Mouse (Mus musculus): ENCODE measurements around the gene Defb20.

Defb20 gene

DNA sequence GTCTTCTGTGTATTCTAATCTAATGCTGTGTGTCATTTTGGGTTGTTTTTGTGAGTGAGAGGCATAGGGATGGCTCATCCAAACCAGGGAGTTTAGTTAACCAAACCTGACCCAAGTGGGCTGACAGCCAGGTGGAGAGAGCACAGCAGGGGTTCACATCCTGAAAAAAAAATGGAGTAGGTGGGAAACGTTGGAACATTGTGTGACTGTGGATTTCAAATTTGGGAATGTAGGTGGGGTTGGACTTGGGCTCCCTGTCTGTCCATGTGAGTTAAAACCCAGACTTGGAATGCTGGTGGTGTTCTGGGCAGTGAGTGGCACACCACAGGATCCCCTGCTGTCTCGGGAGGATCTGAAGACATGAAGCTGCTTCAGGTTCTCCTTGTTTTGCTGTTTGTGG lies at the start of gene Defb20:
TSS of gene Defb20 (plus strand) at position 301 of the 400 bp plus-strand sequence.
- no peak for DNase-seq (ENCODE audit: low read depth)

DNA sequence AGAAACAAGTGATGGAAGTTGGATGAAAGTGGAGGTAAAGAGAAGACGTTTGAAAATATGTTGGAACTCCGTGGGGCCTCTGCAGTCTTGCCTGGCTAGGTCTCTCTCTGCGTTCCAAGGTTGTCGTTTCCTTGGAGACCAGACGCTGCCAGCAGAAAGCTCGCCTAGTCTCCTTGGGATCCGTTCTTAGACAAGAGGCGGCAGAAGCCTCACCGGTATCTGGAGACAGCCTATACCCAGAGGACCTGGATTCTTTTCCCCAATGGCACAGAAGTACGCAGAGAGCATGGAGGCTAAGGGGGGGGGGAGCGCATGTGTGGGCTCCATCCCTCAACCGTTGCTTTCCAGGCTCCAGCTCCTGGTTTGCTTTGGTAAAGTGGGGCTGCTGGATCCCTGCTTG lies 49.4 kb upstream of the Defb20 start:
- no peak for DNase-seq (ENCODE audit: low read depth)

DNA sequence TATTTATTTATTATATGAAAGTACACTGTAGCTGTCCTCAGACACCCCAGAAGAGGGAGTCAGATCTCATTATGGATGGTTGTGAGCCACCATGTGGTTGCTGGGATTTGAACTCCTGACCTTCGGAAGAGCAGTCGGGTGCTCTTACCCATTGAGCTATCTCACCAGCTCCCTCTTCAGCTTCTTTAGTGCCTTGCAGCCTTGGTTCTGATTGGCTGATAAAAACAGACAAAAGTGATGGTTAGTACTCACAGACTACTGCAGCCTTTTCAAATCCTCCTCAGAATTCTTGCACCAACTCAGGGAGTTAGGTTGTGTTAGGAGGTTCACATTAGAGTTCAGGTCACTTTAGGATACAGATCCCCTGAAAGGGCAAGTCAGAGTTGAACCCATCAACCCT lies 48.4 kb upstream of the Defb20 start:
- DNase-seq (ENCODE audit: low read depth), result peak; percentile 27

DNA sequence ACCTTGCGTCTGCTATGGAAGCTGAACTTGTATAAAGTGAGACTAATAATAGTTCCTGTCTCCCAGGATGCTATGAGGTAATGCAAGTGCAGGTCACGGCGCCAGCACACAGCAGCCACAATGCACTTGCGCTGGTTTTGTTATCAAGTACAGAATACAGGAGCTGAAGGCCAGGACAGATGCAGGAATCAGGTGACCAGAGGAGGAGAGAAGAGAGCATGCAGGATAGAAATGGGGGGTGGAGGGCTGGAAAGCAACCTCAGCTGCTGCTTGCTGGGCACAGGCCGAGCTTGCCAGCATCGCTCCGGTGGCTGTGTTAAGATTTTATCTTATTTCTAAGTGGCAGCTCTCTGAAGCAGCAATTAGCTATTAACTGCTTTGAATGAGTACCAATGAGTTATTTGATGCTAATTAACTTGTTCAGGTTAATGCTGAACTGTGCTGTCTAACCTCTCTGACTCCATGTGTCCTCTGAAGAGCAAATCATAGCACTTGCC lies 40.4 kb upstream of the Defb20 start:
- no peak for DNase-seq (ENCODE audit: low read depth)

DNA sequence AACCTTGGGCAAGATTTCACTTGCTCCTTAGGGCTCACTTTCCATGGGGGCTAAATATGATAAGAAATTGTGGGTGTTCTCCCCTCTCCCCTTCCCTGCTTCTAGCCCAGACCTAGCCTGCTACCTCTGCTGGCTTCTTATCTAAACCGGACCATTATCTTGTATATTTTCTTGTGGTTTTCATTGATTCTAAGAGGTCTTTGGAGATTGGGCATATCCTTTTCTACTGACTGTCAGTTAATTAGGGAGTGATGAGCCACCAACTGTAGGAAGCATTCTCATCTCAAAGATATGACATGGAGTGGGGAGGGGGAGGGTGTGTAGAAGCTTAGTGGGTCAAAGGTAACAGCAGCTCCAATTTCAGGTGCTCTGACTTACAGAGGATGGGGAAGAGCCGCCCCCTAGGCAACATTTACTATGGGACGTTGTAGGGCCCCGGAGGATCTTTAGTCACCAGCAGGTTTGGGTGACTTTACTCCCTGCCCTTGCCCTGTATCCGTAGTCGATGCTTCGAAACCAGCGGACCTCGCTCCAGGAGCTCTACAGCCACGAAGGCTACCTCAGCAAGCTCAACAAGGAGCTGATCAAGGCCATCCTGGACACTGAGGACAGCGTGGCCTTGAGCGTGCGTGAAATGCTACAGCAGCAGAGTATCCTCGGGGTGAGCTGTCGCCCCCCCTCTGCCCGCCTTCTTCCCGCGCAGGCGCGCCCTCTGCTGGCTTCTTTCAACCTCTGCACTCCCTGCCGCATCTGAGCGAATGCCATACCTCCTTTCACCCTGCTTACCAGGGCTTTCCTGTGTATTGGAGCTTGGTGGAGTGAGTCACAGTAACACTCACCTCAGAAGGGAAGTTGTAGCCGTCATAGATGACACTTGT lies 39.6 kb upstream of the Defb20 start:
- DNase-seq (ENCODE audit: low read depth), result peak; percentile 86

DNA sequence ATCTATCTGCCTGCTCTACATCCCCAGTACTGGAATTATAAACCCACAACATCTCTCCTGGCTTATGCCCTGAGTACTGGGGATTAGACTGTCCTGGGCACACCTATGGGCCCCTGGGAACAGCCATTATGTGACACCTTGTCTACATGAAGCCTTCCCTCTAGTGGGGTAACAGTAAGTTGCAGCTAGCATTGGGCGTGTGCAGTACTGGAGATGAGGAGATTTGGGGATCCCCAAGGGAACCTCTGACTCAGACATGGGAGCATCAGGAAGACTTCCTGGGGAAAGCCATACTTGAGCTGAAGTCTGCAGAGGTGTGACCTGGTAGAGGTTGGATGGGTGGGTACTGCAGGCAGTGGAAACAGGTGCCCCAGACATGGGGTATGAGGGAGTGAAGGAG lies 37.9 kb upstream of the Defb20 start:
- DNase-seq (ENCODE audit: low read depth), result no peak

DNA sequence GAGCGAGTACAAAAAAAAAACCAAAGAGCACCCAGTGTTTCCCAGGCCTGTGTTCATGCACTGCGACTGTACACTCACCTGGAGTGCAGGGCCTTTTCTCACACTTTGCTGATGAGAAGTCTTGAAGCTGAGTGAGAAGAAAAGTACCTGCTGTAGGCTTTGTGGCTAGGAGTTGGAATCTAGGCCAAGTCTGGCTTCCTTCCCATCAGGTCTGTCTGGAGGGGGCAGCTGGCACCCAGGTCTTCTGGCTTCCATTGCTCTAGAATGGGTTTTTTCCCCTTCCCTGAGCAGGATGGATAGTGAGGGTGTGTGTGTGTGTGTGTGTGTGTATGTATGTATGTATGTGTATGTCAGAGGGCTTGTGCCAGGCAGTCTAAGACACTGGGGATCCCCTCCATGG lies 37.0 kb upstream of the Defb20 start:
- DNase-seq (ENCODE audit: low read depth), result no peak

DNA sequence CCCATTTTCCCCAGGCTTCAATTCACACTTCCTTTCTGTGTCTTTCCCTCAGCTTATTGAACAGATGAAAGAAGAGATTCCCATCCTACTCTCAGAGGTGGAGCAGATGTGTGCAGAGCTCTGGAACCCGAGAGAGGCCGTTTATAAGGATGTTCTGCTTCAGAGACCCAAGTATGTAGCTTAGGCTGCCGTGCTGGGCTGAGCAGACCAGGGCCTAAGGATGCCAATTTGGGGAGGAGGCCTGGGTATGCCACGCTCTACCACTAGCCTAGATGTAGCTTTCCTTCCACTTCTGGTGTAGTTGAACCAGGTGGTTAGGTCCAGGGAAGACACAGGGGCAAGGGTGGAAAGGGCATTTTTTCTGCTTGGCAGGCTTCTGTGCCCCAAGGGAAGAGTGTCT lies 34.5 kb upstream of the Defb20 start:
- DNase-seq (ENCODE audit: low read depth), result no peak

DNA sequence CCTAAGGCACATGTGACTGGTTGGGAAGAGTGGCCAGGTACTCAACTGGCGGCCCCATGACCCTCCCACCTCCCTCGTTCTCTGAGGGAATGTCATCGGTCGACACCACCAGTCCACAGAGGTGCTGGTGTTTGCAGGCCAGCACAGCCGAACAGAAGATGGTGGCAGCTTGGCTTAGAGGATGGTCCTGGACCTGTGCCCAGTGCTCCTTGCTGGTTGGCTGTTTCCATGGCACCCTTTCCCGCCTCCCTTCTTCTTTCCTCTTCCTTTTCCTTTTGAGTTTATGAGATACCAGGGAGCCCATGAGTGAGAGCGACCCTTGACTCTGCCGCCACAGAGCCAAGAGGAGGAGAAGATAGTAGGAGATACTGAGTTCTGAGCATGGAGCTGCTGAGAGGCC lies 33.6 kb upstream of the Defb20 start:
- DNase-seq (ENCODE audit: low read depth), result no peak

DNA sequence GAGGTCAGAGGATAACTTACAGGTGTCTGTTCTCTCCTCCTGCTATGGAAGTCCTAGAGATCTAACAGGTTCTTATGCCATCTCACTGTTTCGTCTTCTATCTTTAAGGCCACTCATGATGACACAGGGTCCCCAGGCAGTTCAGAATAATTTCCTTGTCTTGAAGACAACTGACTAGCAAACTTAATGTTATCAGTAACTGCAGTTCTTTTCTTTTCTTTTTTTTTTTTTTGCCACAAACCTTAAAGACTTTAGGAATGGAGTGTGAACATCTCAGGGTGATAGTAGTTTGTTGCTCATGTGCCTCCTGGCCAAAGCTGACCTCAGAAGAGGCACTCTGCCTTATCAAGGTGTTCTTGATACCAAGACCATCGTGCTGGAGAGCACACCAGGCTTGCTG lies 30.2 kb upstream of the Defb20 start:
- no peak for DNase-seq (ENCODE audit: low read depth)

DNA sequence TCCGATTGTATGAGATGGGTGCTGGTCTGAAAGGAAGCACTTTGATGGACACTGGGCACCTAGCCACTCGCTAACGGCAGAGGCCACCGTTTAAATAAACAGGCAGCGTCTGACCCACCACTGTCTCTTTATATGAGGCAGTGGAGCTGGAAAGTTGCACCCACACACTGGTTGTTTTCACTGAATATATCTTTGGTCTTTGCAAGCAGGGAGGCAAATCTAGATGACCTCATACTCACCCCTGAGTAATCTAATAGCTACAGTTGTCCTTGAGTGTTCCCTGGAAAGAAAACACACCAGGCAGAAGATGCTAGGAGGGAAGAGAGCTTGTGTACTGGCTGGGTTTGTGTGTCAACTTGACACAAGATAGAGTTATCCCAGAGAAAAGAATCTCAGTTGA lies 29.4 kb upstream of the Defb20 start:
- DNase-seq (ENCODE audit: low read depth), result no peak

DNA sequence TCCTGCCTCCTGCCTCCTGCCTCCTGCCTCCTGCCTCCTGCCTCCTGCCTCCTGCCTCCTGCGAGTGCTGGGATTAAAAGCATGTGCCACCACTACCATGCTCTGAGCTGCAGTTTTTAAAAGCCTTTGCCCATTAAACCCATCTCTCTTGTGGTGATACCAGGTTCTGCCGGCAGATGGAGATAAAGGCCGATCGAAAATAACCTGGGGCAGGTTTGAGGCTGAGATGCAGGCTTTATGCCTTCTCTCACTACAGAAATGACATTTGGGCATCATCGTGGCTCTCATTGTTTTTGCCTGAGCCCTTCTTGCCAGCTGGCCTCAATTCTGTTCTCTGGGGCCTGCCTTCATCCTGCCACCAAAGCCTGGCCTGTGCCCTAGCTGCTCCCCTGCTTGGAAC lies 26.6 kb upstream of the Defb20 start:
- peak; percentile 61 for DNase-seq (ENCODE audit: low read depth)

DNA sequence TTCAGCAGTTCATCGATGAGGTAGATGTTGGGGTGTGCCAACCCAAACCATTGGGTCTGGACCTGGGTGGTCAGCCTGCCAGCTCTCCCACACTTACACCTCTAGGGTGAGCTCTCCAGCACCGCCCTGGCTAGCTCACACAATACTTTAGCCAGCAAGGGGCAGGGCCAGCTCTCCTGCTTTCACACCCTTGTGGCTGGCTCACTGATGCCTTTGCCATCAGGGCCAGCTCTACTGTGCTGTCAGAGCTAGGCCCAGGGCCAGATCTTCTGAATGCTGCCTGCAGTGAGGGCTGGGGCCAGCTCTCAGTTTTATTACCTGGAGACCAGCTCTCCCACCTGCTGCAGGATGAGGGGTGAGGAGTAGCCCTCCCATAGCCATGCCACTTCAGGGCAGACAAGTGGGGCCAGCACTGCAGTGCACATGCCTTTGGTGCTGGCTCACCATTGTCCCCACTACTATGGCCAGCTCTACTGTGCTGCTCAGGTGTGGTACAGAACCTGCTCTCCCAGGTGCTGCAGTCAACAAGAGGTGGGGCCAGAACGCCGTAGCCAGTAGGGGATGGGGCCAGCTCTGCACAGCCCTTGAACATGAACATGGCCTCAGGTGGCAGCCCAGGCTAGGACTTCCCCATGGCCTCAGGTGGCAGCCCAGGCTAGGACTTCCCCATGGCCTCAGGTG lies 24.6 kb upstream of the Defb20 start:
- DNase-seq (ENCODE audit: low read depth), result no peak

DNA sequence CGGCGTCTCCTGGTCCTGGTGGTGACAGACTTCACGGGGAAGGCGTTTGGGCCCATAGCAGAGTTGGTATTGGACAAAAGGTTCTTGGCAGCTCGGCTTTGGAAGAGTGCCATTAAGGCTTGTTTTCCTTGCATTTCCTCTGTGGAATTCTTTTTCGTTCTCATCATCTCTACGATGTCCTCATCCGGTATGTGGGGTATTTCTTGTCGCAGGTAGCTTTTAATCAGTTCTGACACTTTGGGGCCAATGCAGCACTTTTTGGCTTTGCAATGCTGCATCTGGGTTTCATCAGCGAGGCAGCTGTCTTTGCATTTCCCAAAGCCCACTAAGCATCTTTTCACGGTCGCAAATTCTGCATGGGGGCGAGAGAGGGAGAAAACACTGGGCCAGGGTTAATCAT lies 17.6 kb upstream of the Defb20 start:
- DNase-seq (ENCODE audit: low read depth), result no peak

DNA sequence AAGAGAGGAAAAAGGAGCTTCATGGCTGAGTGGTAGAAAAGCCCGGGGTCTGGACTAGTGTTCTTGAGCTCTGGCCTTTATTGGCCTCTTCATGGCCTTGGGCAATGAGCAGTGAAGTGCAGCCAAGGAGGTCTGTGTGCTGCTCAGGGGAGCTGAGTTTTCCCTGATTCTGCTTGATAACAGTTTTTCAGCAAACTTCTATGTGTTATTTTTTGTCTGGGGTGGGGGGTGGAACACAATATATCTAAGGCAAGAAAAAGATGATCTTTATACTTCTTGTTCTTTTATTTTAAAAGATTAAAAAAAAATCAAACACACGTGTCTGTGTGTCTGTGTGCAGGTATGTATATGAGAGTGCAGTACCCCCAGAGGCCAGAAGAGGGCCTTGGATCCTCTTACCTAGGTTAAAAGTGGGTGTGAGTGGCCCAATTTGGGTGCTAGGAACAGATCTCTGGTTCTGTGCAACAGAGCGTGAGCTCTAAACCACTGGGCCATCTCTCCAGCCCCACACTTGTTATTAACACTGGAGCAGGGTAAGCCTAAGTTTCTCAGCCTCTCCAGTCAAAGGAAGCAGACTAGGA lies 12.2 kb upstream of the Defb20 start, which contains the start of gene Defb23:
TSS of gene Defb23 (minus strand) at position 51 of the 581 bp plus-strand sequence.
- DNase-seq (ENCODE audit: low read depth), result no peak

DNA sequence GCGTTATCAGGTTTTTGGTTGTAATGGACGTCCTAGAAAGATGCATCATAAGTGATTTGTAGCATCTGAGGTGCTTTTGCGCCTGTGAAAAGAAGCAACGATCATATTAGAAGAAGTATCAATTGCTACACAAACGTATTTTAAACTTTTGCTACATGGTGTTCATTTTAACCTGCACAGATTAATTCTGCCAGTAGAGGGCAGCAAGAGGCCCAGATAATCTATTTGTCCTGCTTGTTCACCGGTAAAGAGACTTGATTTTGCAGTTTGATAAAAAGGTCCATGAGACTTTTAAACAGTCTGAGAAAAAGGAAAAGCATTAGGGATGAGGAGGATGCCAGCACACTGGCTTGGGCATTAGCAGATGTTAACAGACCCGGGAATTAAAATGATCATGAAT lies 5.9 kb upstream of the Defb20 start:
- peak; percentile 77 for DNase-seq (ENCODE audit: low read depth)

DNA sequence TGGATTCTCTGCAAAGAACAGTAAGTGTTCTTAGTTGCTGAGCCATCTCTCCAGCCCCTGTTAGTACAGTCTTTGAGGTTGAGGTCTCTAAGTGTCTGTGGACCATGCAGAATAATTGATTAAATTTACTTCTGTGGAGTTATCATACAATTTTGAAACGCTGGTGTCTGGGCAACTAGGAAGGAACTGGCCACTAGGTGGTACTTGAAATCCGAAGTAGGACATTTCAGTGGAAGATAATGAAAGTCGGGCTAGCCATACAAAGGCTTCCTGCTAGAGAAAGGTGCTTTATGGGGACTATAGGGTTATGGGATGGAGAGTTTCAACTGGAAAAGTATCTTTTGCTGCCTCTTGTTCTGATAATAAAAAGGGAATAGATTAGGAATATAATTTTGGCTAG lies 4.4 kb upstream of the Defb20 start:
- DNase-seq (ENCODE audit: low read depth), result peak; percentile 59

DNA sequence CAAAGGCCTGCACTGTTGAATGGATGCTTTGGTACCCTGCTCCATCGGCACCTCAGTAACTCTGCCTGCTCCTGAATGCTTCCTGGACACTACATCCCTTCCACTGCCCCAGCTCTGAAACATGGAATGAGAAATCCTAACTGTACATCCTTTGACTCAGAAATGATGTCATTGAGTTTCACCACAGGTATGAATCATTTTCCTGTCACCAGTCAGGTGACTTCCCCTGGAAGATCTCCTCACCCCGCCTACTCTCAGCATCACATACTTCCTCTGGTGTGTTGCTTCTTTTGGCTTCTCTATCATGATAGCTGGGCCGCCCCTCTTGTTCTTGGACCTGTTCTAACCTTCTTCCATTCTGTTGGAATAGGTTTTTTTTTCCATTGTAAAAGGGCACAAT lies 4.0 kb downstream of the Defb20 start:
- DNase-seq (ENCODE audit: low read depth), result peak; percentile 92

DNA sequence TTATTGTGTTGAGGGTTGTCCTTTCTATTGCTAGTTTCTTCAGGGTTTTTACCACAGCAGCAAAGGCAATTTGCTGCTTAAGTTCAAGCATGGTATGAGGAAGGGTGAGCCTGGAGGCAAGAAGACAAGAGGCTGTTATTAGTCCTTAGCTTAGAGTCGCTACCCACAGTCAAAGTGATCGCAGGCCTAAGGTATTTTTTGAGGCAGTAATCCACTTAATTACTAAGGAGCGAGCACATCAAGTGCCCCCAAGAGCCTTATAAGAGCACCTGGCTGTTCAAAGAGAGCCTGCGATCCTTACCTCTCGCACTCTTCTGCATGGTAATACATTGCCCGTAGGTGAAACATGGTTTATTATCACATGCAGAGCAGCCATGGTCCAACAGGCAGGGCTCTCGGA lies 4.9 kb downstream of the Defb20 start:
- no peak for DNase-seq (ENCODE audit: low read depth)

DNA sequence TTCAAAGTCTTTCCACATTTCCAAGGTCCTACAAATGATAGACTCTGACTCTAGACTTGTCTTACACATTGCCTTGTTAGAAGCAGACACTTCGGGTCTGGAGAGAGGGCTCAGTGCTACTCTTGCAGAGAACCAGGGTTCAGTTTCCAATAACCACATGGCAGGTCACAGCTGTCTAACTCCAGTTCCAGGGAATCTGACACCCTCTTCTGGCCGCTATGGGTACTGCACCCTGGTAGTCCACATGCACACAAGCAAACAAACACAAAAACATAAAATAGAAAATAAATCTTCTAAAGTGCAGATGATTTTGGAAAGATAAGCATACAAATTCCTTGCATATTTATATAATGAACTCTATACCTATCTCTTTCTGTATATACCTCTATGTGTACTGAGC lies 10.2 kb downstream of the Defb20 start:
- peak; percentile 35 for DNase-seq (ENCODE audit: low read depth)

DNA sequence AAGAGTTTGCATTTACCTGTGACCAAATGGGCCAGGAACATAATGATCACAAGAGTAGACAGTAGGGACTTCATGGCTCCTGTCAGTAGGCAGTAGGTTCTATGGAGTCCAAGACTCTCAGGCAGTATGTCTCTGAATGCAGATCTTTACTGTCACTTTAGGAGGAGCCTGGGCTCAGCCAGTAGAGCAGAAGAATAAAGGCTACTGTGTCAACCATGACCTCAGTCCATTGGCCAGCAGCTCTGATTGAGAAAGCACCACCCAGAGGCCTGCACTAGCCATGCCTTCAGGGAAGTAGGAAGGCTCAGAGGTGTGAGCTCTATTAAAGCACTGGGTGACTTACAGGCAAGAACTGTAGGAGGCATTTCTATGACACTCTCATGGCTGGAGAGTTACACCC lies 13.2 kb downstream of the Defb20 start, which contains the start of gene Defb22:
TSS of gene Defb22 (minus strand) at position 101 of the 400 bp plus-strand sequence.
- DNase-seq (ENCODE audit: low read depth), result peak; percentile 16

DNA sequence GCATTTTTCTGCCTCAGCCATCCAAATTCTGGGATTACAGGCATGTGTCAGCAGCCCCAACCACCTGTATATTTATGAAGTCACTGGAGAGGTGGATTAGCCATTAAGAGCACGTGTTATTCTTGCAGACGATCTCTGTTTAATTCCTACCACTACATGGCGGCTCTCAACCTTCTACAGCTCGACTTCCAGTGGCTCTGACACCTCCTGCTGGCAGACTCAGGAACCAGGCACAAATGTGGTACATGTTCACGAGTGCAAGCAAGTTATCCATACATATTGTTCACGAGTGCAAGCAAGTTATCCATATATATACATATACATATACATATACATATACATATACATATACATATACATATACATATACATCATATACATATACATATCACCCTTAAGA lies 16.3 kb downstream of the Defb20 start:
- peak; percentile 50 for DNase-seq (ENCODE audit: low read depth)

DNA sequence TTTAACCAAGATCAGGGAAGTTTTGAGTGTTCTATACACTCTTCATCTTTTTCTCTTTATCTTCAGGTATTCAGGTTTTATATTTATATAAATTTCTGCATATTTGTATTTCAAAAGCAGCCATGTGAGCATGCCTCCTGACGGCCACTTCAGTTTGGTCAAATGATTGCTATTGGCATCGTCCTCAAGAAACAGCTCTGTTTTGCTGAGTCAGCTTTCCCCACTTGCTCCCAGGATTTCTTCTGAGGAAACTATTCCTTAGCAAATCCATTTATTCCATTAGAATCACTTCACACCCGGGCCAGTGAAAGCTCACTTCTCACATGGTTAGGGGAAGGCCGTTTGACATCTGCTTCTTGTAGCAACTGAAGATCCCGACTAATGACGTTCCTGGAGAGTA lies 21.2 kb downstream of the Defb20 start:
- no peak for DNase-seq (ENCODE audit: low read depth)

Measured in 416B (cell line).